Mouse (Mus musculus): ENCODE measurements around the gene Fam131a.
A peak's percentile ranks its signal among the peaks of the same experiment; 100 is the strongest.

Gene Fam131a

DNA sequence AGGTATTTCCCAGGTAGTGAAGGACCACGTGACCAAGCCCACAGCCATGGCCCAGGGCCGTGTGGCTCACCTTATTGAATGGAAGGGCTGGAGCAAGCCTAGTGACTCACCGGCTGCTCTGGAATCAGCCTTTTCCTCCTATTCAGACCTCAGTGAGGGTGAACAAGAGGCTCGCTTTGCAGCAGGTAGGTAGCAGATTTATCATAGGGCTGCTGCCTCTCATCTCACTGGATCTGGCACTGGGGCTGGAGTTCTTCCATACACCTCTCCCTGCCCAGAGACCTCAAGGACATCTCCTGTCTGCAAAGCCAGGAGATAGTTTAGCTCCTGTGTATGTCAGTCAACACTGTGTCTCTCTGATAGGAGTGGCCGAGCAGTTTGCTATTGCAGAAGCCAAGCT, 6.2 kb downstream of the Fam131a start:
- DNase-seq: peak in 1 of 2 experiments; percentile 17

DNA sequence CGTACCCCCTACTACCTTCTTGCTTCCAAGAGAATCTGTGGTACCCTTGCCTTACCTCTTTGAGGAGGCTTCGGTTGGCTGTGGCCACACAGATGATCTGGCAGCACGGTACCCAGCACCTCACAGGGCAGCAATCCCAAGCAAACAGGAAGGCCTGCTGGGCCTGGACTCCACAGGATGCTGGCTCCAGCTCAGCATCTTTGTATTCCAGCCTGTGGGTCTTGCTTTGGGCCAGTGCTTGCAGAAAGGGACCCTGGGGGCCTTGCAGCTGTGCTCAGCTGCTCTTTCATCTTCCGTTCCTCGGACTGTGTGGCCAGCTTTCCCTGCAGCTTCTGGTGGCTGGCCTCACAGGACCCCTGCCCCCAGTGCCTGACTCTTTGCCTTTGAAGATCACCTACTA, 7.0 kb downstream of the Fam131a start:
- peak; percentile 81 to 82 for DNase-seq

DNA sequence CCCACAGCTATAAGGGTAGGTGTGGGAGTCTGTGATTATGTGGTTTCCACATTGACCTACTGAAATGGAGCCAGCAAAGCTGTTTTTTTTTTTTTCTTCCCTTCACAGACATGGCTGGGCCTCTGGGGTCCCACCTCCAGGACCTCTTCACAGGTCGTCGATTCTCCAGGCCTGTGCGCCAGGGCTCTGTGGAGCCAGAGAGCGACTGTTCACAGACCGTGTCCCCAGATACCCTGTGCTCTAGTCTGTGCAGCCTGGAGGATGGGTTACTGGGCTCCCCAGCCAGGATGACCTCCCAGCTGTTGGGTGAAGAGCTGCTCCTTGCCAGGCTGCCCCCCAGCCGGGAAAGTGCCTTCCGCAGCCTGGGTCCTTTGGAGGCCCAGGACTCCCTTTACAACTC, 8.3 kb downstream of the Fam131a start:
- DNase-seq: peak in 1 of 2 experiments; percentile 21

DNA sequence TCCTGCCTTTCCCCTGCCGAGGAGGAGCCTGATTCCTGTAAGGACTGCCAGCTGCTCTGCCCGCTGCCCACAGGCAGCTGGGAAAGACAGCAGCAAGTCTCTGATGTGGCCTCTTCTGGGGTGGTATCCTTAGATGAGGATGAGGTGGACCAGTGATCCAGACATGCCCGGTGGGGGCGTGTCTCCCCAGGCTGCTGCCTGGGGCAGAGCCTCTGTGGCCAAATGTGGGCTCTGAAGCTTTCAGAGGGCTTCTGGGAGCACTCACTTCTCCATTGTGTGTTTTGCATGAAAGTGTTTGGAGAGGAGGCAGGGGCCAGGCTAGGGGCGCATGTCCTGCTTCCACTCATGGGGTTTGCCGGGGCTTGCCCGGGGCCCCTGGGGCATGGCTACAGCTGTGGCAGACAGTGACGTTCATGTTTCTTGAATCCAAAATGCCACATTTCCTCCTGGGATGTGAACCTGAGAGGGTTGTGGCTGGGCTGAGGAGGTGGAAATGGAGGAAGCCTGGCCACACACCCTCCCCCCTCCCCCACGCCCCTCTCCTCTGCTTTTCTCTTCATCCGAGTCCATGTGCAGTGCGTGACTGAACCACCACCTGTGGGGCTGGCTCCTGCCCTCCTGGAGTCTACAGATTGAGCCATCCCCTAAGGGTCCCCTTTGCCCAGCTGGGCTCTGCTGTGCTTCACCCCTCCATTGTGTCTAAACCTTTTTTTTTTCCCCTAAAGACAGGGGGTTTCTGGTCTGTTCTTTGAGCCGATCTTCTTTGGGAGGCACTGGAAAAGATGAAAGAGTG, 8.9 kb downstream of the Fam131a start:
- DNase-seq: peak in 1 of 2 experiments; percentile 18

DNA sequence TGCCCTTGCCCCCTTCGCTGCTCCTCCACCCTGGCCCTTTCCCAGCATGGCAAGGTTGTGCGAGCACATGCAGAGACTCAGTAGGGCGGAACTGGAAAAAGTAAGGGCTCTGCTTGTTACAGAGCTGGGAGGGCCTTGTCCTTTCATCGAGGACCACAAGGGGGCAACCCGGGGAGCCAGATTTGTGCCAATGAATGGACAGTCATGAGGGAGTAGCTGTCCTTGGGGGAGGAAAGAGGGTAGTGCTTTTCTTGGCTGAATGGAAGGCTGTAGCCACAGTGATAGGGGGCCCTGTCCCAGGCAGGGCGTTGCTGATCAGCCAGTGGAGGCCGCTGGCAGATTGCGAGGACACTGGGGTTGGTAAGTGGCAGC, 9.5 kb downstream of the Fam131a start:
- peak; percentile 61 to 79 for DNase-seq

DNA sequence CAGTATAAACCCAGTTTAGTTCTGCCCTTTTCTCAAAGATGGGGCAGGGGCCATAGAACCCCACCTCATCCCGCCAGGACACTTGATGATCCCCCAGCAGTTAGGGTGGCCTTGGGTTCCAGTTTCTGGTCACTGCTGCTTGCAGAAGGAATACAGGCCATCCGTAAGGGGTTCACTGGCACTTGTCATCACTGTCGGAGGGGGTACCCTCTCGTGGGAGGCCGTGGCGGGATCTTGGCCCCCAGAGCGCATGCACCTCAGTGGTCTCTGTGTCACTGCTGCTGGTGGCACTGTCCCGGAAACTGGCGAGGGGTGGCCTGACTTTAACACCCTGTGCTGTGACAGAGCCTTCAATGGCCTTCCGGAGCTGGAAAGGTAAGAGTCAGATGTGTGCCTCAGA, 10.0 kb downstream of the Fam131a start:
- DNase-seq: peak in 1 of 2 experiments; percentile 25

DNA sequence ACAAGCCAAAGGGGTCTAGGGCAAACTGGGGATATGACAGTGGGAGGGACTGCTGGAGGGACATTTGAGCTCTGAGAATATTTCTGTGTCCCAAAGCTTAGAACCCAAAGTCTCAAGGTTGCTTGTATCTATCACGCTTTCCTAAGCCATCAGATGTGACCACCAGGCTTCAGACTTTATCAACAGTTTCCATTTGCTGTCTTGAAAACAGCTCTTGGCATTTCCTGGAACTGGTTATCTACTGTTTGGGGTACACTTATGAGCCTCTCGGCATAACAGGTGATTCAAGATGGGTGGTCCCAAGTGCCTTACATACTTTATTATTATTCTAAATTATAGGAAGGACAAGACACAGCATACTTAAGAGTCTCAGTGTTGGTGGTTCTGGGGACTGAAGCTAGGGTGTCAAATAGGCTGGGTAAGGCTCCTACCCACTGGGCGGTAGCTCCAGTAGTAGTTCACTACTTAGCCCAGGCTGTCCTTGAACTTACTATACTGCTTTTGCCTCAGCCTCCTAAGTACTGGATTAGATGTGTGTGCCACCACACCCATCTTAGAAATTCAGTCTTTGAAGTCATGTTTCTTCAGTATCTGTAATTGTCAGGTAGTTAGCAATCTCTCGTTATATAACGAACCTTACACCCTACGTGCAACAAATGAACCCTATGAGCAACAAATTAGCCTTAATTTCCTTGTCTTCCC, 10.8 kb downstream of the Fam131a start:
- no peak for DNase-seq

DNA sequence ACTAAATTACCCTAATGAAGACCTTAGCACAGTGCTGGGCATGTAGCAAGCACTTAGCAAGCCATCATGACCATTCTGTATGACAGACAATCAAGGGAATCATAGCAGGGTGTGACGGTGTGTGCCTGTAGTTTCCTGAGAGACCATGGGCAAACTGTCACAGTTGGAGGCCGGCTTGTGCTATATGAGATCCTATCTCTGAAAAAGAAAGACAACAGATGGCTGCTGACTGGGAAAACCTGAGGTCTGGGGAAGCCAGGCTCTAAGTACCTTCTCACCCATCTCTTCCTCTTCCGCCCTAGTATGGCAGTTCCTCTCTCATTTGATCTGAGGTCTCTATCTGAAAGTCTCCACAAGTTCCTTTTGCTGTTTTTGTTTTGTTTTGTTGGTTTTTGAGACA, 12.7 kb downstream of the Fam131a start:
- peak; percentile 60 to 70 for DNase-seq

DNA sequence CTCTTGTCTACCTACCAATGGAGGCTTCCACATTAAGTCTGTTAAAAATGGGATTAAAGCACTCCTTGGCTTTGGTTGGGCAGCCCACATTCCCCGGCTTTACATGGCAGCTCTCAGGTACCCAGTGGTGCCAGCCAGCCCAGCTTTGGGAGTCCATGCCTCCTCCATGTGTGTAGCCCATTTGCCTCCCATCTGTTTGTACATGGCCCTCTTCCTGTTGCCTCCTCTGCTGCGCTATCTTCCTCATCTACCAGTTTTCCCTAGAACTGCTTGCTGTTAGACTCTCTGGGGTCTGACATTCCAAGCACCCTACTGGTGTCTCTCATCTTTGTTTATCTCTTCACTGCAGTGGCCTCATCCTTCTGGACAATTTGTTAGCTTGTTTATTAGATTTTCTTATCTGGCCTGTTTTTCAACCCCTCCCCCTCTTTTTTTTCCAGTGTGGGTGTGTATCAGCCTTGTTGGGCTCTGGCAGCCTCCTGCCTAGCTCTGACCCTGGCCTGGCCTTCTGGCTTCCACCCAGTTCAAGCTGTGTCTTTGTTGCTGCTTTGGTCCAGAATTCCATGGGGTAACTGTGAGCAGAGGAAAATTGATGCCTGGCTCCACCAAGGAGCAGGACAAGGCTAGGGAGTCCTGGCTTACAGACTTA, 13.5 kb downstream of the Fam131a start:
- DNase-seq: peak; percentile 40 to 46

DNA sequence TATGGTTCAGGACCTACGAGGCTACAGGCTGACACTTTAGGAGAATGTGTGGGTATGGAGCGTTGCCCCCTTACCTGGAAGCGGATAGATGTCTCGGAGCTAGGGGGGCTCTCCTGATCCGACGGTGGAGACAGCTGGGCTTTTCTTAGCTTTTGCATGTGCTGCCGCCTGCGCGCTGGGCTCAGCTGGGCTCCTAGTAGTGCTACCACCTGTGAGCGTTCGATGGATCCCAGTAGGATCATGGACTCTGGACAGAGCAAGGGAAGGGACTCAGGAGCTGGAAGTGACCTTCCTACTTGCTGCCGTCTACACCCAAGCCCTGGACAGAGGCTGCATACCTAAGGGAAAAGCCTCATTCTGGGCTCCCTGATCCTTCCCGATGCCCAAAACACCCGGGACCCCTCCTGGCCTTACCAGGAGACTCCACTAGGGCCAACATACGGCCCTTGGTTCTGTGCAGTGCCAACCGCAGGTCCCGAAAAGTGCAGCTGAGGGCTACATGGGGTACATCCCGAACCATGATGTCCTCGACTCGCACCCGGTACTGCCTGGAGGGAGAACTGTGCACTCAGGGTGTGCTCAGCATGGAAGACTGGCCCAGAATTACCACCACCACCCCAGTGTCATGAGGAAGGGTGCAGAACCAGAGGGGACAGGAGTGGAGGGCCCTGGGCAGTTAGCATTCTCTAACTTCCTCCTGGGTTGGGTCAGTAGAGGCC, 15.3 kb downstream of the Fam131a start:
- DNase-seq: no peak

DNA sequence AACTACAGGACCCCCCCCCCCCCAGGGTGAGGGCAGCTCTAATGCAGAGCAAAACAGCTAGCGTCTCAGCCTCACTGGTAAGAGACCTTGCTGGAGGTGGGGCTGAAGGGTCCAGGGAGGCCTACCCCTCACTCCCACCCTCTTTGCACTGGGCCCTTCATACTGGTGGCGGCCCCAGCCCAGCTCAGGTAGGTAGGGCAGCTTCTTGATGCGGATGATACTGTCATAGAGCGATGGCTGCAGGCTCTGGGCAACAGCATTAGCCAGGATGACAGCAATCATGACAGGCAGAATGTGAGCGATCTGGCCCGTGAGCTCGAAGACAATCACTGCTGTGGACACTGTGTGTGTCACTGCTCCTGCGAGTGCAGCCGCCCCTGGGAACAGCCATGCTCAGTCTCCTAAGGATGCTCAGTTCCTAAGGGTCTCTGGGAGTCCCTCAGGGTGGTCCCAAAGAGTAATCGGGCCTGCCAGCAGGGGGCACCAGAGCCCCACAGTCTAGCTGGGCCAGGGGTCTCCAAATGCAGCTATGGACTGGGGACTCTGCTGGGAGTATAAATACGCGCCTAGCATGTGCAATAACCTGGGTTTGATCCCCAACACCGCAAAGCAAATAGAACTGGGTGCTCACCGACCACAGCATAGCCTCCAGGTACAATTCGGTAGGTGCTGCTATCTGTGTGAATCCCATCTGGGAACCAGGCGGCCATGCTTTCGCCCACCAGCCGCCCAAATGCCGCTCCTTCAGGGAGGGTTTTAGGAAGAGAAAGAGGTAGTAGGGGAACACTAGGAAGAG, 16.1 kb downstream of the Fam131a start:
- peak; percentile 49 to 57 for DNase-seq

DNA sequence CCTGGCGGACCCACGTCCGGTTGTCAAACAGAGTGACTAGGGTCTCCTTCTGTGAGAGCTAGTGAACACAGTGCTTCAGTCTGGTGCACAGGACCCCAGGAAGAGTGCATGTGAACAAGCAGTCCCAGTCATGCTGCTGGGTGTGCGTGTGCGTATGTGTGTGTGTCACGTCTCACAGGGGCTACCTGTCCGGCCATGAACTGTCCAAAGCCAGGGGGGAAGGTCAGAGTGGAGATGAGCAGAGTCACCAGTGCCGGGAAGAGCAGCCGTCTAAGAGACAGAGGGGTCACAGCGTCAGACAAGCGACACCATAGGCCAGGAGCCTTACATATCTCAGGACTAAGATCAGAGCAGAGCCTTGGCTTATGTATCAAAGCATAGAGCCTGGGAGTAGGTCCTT, 17.3 kb downstream of the Fam131a start:
- DNase-seq: no peak

DNA sequence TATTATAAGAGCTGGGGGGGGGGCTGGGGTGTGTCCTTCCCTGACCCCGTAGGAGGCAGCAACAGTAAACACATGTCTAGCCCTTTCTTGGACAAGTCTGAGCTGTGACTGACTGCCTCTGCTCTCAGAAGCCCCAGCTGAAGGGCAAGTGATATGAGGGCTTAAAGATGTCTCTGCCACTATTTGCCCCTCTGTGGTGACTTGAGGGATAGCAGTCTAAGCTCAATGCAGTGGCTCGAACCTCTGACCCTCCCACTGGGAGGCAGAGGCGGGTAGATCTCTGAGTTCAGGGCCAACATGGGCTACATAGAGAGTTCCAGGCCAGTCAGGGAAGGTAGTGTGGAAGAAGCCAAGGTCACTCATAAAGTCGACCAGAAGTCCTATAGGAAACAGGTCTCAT, 17.8 kb downstream of the Fam131a start:
- peak in 1 of 2 experiments; percentile 44 for DNase-seq

DNA sequence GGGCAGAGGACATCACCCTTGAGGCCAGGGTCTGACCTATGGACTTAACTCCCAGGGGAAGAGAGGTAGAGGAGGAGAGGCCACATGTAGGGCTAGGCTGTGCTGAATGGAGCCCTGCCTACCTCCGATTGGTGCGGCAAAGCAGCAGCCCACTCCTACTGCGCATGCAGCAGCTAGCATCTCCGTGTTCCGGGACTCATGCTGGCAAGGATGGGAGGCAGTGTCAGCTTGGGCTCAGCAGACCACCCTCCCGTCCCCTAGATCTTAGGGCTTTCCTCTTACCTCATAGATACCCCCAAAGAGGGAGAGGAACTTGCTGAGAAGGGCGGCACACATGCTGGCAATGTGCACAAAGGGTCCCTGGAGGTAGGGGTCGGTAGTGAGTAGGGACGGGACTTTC, 19.1 kb downstream of the Fam131a start:
- no peak for DNase-seq

DNA sequence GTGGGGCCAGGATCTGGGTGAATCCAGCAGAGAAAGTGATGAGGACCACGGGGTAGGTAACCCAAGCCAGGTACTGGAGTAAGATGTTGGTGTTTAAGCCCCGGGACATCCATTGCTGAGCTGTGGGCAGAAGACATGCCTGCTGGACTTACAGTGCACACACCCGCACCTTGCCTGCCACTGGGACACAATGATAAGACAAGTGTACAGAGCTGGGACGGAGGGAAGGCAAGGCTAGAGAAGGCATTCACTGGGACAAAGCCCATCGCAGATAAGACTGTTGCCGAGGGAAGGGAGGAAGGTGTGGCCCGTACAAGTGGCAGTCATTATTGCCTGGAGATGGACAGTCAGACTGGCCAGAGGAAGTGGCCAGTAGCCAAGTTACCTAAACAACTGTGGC, 19.8 kb downstream of the Fam131a start:
- no peak for DNase-seq

DNA sequence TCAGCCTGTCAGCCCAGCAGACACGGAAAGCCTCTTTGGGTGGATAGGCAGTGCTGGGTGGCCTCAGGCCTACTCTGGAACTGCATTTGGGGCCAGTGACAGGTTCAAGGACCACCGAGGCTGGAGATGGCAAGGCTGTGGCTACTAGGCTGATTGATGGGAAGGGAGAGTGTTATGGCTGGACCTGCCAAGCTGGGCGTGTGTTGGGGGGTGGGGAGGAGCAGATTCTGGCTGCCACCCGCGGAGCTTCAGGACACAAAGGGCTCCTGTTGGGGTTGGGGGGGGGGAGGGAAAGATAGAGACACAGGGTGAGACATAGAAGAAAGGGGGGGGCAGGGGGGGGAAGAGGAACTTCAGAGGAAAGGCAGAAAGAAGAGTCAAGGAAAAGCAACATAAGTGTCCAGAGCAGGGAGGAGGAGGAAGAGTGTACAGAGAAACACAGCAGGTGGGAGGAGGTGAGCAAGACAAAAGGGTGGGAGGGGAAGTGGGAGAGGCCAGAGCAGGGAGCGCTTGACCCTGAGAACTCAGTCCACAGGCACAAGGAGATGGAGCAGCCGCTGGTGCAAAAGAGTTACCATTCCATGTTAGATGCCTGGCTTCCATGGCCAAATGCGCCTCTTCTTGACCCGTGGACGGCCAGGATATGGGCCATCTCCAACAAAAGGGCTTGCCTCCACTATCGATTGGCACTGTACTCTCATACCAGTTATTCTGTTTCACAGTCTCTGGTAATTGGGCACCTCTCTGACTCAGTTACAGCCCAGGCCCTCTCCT, 21.5 kb downstream of the Fam131a start:
- peak; percentile 19 to 32 for DNase-seq

DNA sequence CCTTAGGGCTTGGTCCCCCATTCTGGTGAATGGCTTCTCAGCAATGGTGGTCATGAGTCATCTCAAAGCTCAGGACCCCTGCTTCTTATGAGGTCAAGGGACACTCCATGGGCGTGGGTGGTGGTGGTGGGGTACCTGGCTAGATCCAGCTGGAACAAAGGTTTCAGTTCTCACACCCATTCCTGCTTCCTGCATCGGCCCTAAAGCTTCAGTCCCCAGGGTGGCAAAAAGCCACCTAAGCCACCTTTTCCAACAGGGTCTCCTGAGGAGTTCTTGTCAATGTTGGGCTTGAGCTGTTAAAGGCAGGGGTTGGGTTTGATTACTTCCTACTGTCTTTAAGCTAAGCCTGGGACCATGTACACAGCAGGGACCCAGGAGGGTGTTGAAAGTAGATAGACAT, 22.1 kb downstream of the Fam131a start:
- peak in 1 of 2 experiments; percentile 11 for DNase-seq

DNA sequence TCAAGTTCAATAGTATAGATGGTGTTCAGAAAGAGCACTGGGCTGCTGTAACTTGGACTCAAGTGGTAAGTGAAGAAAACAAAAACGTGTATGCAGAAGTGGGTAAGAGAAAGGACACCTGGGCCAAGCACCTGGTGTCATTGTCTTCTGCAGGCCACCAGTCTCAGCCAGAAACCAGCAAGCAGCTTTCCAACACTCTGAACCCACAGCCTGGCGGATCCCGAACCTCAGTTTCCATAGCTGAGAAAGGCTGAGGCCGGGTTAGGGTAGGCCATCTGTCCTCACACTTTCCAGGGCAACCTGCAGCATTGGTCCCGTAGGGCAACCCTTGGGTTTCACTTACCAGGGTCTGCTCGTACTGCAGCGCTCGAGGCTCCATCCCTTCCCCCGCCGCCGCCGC, 22.5 kb downstream of the Fam131a start:
- DNase-seq: no peak

DNA sequence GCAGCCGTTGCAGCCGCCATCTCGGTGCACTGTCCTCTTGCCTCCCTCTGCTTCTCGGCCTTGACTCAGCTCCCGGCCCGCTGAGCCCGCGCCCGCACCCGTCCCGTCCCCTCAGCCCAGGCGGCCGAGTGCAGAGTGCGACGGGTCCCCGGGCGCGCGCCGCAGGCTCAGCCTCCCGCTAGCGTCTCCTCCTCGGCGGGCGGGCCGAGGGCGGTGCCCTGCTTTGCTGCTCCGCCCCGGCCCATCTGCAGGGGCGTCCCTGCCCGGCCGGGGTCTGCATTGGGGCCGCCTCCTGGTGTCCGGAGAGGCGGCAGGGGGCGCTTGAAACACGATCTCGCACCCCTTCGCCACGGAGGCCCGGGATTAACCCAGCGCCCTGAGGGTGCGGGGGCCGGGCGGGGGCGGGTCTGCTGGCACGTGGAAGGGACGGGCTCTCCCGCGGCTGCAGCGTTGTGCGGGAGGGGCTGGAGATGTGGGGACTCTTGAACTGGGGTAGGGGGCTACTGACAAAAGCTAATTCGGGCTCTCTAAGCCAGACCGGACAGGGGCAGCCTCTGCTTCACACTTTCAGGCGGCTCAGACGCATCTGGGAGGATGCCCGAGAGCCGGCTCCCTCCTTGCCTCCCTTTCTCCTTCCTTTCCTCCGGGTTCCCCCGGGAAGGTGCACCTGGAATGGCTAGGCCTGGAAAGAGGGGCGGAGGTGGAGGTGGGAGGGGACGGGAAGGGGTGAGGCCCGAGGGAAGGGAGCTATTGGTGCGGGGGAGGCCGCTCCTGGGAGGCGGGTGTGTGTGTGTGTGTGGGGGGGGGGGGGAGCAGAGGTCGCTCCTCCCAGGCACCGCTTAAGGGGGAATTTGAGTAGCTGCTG, 23.2 kb downstream of the Fam131a start:
- DNase-seq: peak; percentile 85 to 86

DNA sequence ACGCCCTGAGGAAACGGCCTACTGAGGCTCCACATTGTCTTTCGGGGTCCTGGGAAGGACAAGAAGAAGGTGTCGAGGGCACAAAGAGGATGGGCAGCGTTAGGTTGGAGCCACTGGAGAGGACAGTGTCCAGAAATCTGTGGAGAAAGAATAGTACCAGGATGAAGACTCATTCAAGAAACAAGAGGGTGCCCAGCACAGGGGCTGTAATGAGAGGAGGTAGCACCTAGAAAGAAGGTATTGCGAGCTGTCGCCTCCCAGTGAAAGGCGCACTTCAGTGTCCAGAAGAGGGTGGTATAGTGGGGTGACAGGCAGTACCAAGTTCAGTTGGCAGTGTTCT, 23.8 kb downstream of the Fam131a start:
- DNase-seq: no peak
